Mouse (Mus musculus): Measurements from ENCODE around the gene Ttc30a1. TPM values are rescaled to one million over a fixed set of nuclear protein-coding genes. Genes with fewer than 3 reads are reported as not detected.

Ttc30a1 gene
- total and polyA plus RNA-seq, 3 experiments = not detected

- H3K4me3 ChIP-seq (ENCODE audit: low read depth, low read length) = no peak overlapping the region
- H3K4me1 ChIP-seq (ENCODE audit: insufficient read depth, low read depth, low read length) = peaks cover 3% of the 10 kb centered on the region; the same call in 1 of the 2 replicates
- ATAC-seq (ENCODE audit: extremely low read depth, insufficient number of reproducible peaks, low FRiP score, poor library complexity, severe bottlenecking) = no peak
- peaks cover 5% of the 10 kb centered on the region; the same call in 1 of the 2 replicates for H3K27me3 ChIP-seq (ENCODE audit: insufficient read depth, low read length)
- no peaks in the 10 kb centered on the region for H3K9me3 ChIP-seq (replicated peaks)
- TF ChIP-seq TAL1 (conservative IDR thresholded peaks at IDR 0.05; ENCODE audit: low read depth, low read length) (no peak), POLR2AphosphoS5 (IDR thresholded peaks at IDR 0.05; ENCODE audit: insufficient replicate concordance, low read depth, low read length) (no peak), GATA1 (IDR thresholded peaks at IDR 0.05; ENCODE audit: borderline replicate concordance, low read length) (no peak), CTCF (IDR thresholded peaks at IDR 0.05; ENCODE audit: low read depth, low read length) (no peak), GATA2 (IDR thresholded peaks at IDR 0.05; ENCODE audit: borderline replicate concordance, low read depth, low read length) (no peak)
- no peak for DNase-seq (ENCODE audit: low spot score)
- no peaks in the 10 kb centered on the region for H3K36me3 ChIP-seq (replicated peaks)
Measured at GRCm38 (mm10) chr2:75994841-75995240, 13.1 kb upstream of the Ttc30a1 start.

- no peak for DNase-seq (ENCODE audit: low spot score)
- Histone ChIP-seq H3K4me1 (ENCODE audit: insufficient read depth, low read depth, low read length) (peaks cover 3% of the 10 kb centered on the region; the same call in 1 of the 2 replicates), H3K27me3 (ENCODE audit: insufficient read depth, low read length) (0 out of 2 replicates have a peak, but pooled peaks cover 2% of the 10 kb centered on the region), H3K36me3 (replicated peaks) (no peaks in the 10 kb centered on the region), H3K9me3 (replicated peaks) (no peaks in the 10 kb centered on the region), H3K4me3 (ENCODE audit: low read depth, low read length) (no peak overlapping the region)
- no peak for ATAC-seq (ENCODE audit: extremely low read depth, insufficient number of reproducible peaks, low FRiP score, poor library complexity, severe bottlenecking)
- TF ChIP-seq POLR2AphosphoS5 (IDR thresholded peaks at IDR 0.05; ENCODE audit: insufficient replicate concordance, low read depth, low read length) = no peak
- TF ChIP-seq CTCF (IDR thresholded peaks at IDR 0.05; ENCODE audit: low read depth, low read length) = no peak
- no peak for TF ChIP-seq TAL1 (conservative IDR thresholded peaks at IDR 0.05; ENCODE audit: low read depth, low read length)
- no peak for TF ChIP-seq GATA2 (IDR thresholded peaks at IDR 0.05; ENCODE audit: borderline replicate concordance, low read depth, low read length)
- TF ChIP-seq GATA1 (IDR thresholded peaks at IDR 0.05; ENCODE audit: borderline replicate concordance, low read length) = no peak
Measured at GRCm38 (mm10) chr2:75991581-75992205, 9.9 kb upstream of the Ttc30a1 start.

GRCm38 (mm10) chr2:75990885-75991539, 9.2 kb upstream of the Ttc30a1 start:
- Histone ChIP-seq H3K36me3 (replicated peaks) (no peaks in the 10 kb centered on the region), H3K9me3 (replicated peaks) (no peaks in the 10 kb centered on the region), H3K4me1 (ENCODE audit: insufficient read depth, low read depth, low read length) (peaks cover 3% of the 10 kb centered on the region; the same call in 1 of the 2 replicates), H3K4me3 (ENCODE audit: low read depth, low read length) (no peak overlapping the region), H3K27me3 (ENCODE audit: insufficient read depth, low read length) (0 out of 2 replicates have a peak, but pooled peaks cover 2% of the 10 kb centered on the region)
- ATAC-seq (ENCODE audit: extremely low read depth, insufficient number of reproducible peaks, low FRiP score, poor library complexity, severe bottlenecking) (peak; percentile 28; the same call in 1 of the 2 replicates), DNase-seq (ENCODE audit: low spot score) (peak; percentile 18)
- TF ChIP-seq TAL1 (conservative IDR thresholded peaks at IDR 0.05; ENCODE audit: low read depth, low read length) (no peak), GATA2 (IDR thresholded peaks at IDR 0.05; ENCODE audit: borderline replicate concordance, low read depth, low read length) (no peak), CTCF (IDR thresholded peaks at IDR 0.05; ENCODE audit: low read depth, low read length) (no peak), POLR2AphosphoS5 (IDR thresholded peaks at IDR 0.05; ENCODE audit: insufficient replicate concordance, low read depth, low read length) (no peak), GATA1 (IDR thresholded peaks at IDR 0.05; ENCODE audit: borderline replicate concordance, low read length) (no peak)

GRCm38 (mm10) chr2:75989694-75990093, 7.9 kb upstream of the Ttc30a1 start:
- ATAC-seq (ENCODE audit: extremely low read depth, insufficient number of reproducible peaks, low FRiP score, poor library complexity, severe bottlenecking) (no peak), DNase-seq (ENCODE audit: low spot score) (no peak)
- H3K4me3 ChIP-seq (ENCODE audit: low read depth, low read length) = no peak overlapping the region
- no peaks in the 10 kb centered on the region for H3K9me3 ChIP-seq (replicated peaks)
- peaks cover 3% of the 10 kb centered on the region; the same call in 1 of the 2 replicates for H3K4me1 ChIP-seq (ENCODE audit: insufficient read depth, low read depth, low read length)
- TF ChIP-seq GATA2 (IDR thresholded peaks at IDR 0.05; ENCODE audit: borderline replicate concordance, low read depth, low read length) = no peak
- H3K27me3 ChIP-seq (ENCODE audit: insufficient read depth, low read length) = 0 out of 2 replicates have a peak, but pooled peaks cover 2% of the 10 kb centered on the region
- no peaks in the 10 kb centered on the region for H3K36me3 ChIP-seq (replicated peaks)

- H3K9me3 ChIP-seq (replicated peaks) = no peaks in the 10 kb centered on the region
- no peak overlapping the region for H3K4me3 ChIP-seq (ENCODE audit: low read depth, low read length)
- no peaks in the 10 kb centered on the region for H3K36me3 ChIP-seq (replicated peaks)
- H3K4me1 ChIP-seq (ENCODE audit: insufficient read depth, low read depth, low read length) = peaks cover 3% of the 10 kb centered on the region; the same call in 1 of the 2 replicates
- 0 out of 2 replicates have a peak, but pooled peaks cover 2% of the 10 kb centered on the region for H3K27me3 ChIP-seq (ENCODE audit: insufficient read depth, low read length)
- TF ChIP-seq GATA2 (IDR thresholded peaks at IDR 0.05; ENCODE audit: borderline replicate concordance, low read depth, low read length) = no peak
- TF ChIP-seq CTCF (IDR thresholded peaks at IDR 0.05; ENCODE audit: low read depth, low read length) = no peak
- TF ChIP-seq GATA1 (IDR thresholded peaks at IDR 0.05; ENCODE audit: borderline replicate concordance, low read length) = no peak
- TF ChIP-seq POLR2AphosphoS5 (IDR thresholded peaks at IDR 0.05; ENCODE audit: insufficient replicate concordance, low read depth, low read length) = no peak
- TF ChIP-seq TAL1 (conservative IDR thresholded peaks at IDR 0.05; ENCODE audit: low read depth, low read length) = no peak
- no peak for DNase-seq (ENCODE audit: low spot score)
- no peak for ATAC-seq (ENCODE audit: extremely low read depth, insufficient number of reproducible peaks, low FRiP score, poor library complexity, severe bottlenecking)
Measured at GRCm38 (mm10) chr2:75988779-75989363, 7.1 kb upstream of the Ttc30a1 start.

GRCm38 (mm10) chr2:75988378-75988777, 6.6 kb upstream of the Ttc30a1 start:
- Histone ChIP-seq H3K4me1 (ENCODE audit: insufficient read depth, low read depth, low read length) (peaks cover 3% of the 10 kb centered on the region; the same call in 1 of the 2 replicates), H3K36me3 (replicated peaks) (no peaks in the 10 kb centered on the region), H3K4me3 (ENCODE audit: low read depth, low read length) (no peak overlapping the region), H3K27me3 (ENCODE audit: insufficient read depth, low read length) (0 out of 2 replicates have a peak, but pooled peaks cover 2% of the 10 kb centered on the region), H3K9me3 (replicated peaks) (no peaks in the 10 kb centered on the region)
- DNase-seq (ENCODE audit: low spot score) = no peak
- TF ChIP-seq GATA1 (IDR thresholded peaks at IDR 0.05; ENCODE audit: borderline replicate concordance, low read length) = no peak
- TF ChIP-seq CTCF (IDR thresholded peaks at IDR 0.05; ENCODE audit: low read depth, low read length) = no peak
- TF ChIP-seq POLR2AphosphoS5 (IDR thresholded peaks at IDR 0.05; ENCODE audit: insufficient replicate concordance, low read depth, low read length) = no peak
- TF ChIP-seq TAL1 (conservative IDR thresholded peaks at IDR 0.05; ENCODE audit: low read depth, low read length) = no peak
- TF ChIP-seq GATA2 (IDR thresholded peaks at IDR 0.05; ENCODE audit: borderline replicate concordance, low read depth, low read length) = no peak
- ATAC-seq (ENCODE audit: extremely low read depth, insufficient number of reproducible peaks, low FRiP score, poor library complexity, severe bottlenecking) = no peak

All from G1E (cell line).